8 mouse cellular contexts compared by ENCODE assay signal in genomic region chr17:70872936-70873777, GRCm38 (mm10). TPM values are rescaled to one million over a fixed set of nuclear protein-coding genes. Genes with fewer than 3 reads are reported as not detected.
DNase-seq lines count a peak whose midpoint lies in the region; ATAC-seq and TF ChIP-seq lines count a peak whose summit lies in the region.

No protein-coding gene starts in this region.

- peak; percentile 53 for ATAC-seq in midbrain, embryonic 14.5 days (ENCODE audit: low FRiP score, low TSS enrichment)

- 10% methylated on average over 21 of the region's 21 CpGs for WGBS in midbrain, embryonic 14.5 days

- H3K4me3 ChIP-seq in gastrocnemius, adult 2 months: peak overlapping the region; percentile 47
- H3K4me3 ChIP-seq in embryonic fibroblast, embryonic 13.5 days (ENCODE audit: insufficient read depth, low read length): no peak overlapping the region
- H3K4me3 ChIP-seq in midbrain, embryonic 14.5 days (replicated peaks; ENCODE audit: low read depth, low read length): peak overlapping the region; percentile 28

- H3K27me3 ChIP-seq in midbrain, embryonic 14.5 days (ENCODE audit: control insufficient read depth, insufficient read depth, low read length): no peaks in the 10 kb centered on the region

- no peak overlapping the region for H3K27ac ChIP-seq in gastrocnemius, adult 2 months
- no peak overlapping the region for H3K27ac ChIP-seq in embryonic fibroblast, embryonic 13.5 days (ENCODE audit: insufficient read depth, low read length)
- peak overlapping the region; percentile 75 for H3K27ac ChIP-seq in midbrain, embryonic 14.5 days (replicated peaks; ENCODE audit: low read depth, low read length)

- TF ChIP-seq POLR2A in embryonic fibroblast, embryonic 13.5 days (IDR thresholded peaks at IDR 0.05; ENCODE audit: low read depth, low read length): peak; percentile 49

- H3K36me3 ChIP-seq in midbrain, embryonic 14.5 days (ENCODE audit: control insufficient read depth, insufficient read depth, low read length): no peaks in the 10 kb centered on the region

- no peak for TF ChIP-seq CTCF in gastrocnemius, adult 2 months (IDR thresholded peaks at IDR 0.05)
- no peak for TF ChIP-seq CTCF in embryonic fibroblast, embryonic 13.5 days (IDR thresholded peaks at IDR 0.05; ENCODE audit: borderline replicate concordance, insufficient read depth, low read length)

- H3K9me3 ChIP-seq in midbrain, embryonic 14.5 days (ENCODE audit: control insufficient read depth, low read length): no peaks in the 10 kb centered on the region

- intact Hi-C loops in gastrocnemius, adult 2 months (cut with DNase I): no loop called here
- intact Hi-C loops in gastrocnemius, postnatal 14 days (cut with DNase I; ENCODE audit: low total_unique reads): no loop called here

- peak overlapping the region; percentile 29; the same call in 1 of the 2 replicates for H3K9ac ChIP-seq in midbrain, embryonic 14.5 days (replicated peaks; ENCODE audit: low read length)

- no peak for DNase-seq in gastrocnemius, adult 2 months
- no peak for DNase-seq in gastrocnemius, postnatal 14 days
- peak; percentile 94 for DNase-seq in ES-CJ7 (ENCODE audit: low read depth, low spot score)
- DNase-seq in layer of hippocampus, postnatal 25 days (ENCODE audit: extremely low spot score in 1 of 2, low spot score in 1 of 2): peak; percentile 23 to 40
- peak; percentile 83 for DNase-seq in midbrain, embryonic 14.5 days
- DNase-seq in urinary bladder, postnatal 25 days (ENCODE audit: low spot score): no peak
- no peak for DNase-seq in adrenal gland, adult 2 months

- H3K4me1 ChIP-seq in embryonic fibroblast, embryonic 13.5 days (ENCODE audit: control insufficient read depth, insufficient read depth, low read length): peaks cover 2% of the 10 kb centered on the region; the same call in 1 of the 2 replicates
- peaks cover 18% of the 10 kb centered on the region; the same call in 1 of the 2 replicates for H3K4me1 ChIP-seq in midbrain, embryonic 14.5 days (ENCODE audit: control insufficient read depth, insufficient read depth, low read length)

- H3K4me2 ChIP-seq in midbrain, embryonic 14.5 days (ENCODE audit: low read length): peak overlapping the region; percentile 66

RNA-seq across cellular contexts. Expression of gene Tgif1, which starts 19.8 kb away (rescaled TPM):
- total RNA-seq in gastrocnemius, adult 2 months (2021): 1 to 10 TPM; 3.1 to 8.5 TPM
- 1 to 10 TPM; 7.2 to 7.3 TPM for total RNA-seq in gastrocnemius, postnatal 14 days (2021)
- polyA plus RNA-seq in embryonic fibroblast, embryonic 13.5 days (2011; ENCODE audit: insufficient read length, low read depth, missing spikeins): 95.7 and 100 TPM in 2 replicates
- 1 to 10 TPM; 1.9 to 2.3 TPM for total RNA-seq in layer of hippocampus, postnatal 25 days (2021)
- 9.8 and 16.5 TPM in 2 replicates for polyA plus RNA-seq in midbrain, embryonic 14.5 days (2014; fragmentation: Nextera tagmentation; extraction: Ambion mirVana)
- total RNA-seq in adrenal gland, adult 2 months (2021): 10 to 100 TPM; 39.3 to 56.3 TPM
- polyA plus RNA-seq in adrenal gland, adult 2 months (2012; rRNA removed): 27.8 and 30.3 TPM in 2 replicates

Comparison
In these comparisons a context has a peak if more than half of its experiments do, and no peak if none do; other contexts are left out.
1. DNase-seq: peak in ES-CJ7 (single experiment), layer of hippocampus, postnatal 25 days (2 of 2) and midbrain, embryonic 14.5 days (single experiment); none in gastrocnemius, adult 2 months (single experiment), gastrocnemius, postnatal 14 days (single experiment), urinary bladder, postnatal 25 days (single experiment) and adrenal gland, adult 2 months (single experiment).
2. RNA of gene Tgif1, which starts 19.8 kb away (total RNA-seq): 39.3 to 56.3 TPM in adrenal gland, adult 2 months; 3.1 to 8.5 TPM in gastrocnemius, adult 2 months, 7.2 to 7.3 TPM in gastrocnemius, postnatal 14 days and 1.9 to 2.3 TPM in layer of hippocampus, postnatal 25 days; every median in the first group is over 4 times any median in the second.